Mouse (Mus musculus) hindbrain, embryonic 15.5 days (tissue): Measurements from ENCODE around the gene Inhbb. TPM values are rescaled to one million over a fixed set of nuclear protein-coding genes. Genes with fewer than 3 reads are reported as not detected.

Experiments
- ATAC-seq: fragments of 200-750 bp; cut with Nextera tagmentation; 2 replicates; pipeline ENCODE4 v1.8.0; 2017; ENCODE audit warnings: low read depth, moderate number of reproducible peaks, moderate TSS enrichment; ENCODE audit not compliant: low FRiP score
- H3K27ac ChIP-seq: fragments of 300-500 bp; sonication (generic); replicated peaks from 2 replicates; pipeline ENCODE4 v1.5.1; 2015; ENCODE audit warnings: mild to moderate bottlenecking, inconsistent platforms
- H3K27me3 ChIP-seq: fragments of 300-500 bp; sonication (generic); 2 replicates; pipeline ENCODE4 v1.6.1; 2015; ENCODE audit warnings: control low read depth, inconsistent platforms
- H3K36me3 ChIP-seq: fragments of 300-500 bp; sonication (generic); 2 replicates; pipeline ENCODE4 v1.6.1; 2015; ENCODE audit warnings: control low read depth, inconsistent platforms
- H3K4me1 ChIP-seq: fragments of 300-500 bp; sonication (generic); replicated peaks from 2 replicates; pipeline ENCODE4 v1.6.1; 2015; ENCODE audit warnings: control low read depth, inconsistent platforms
- H3K4me2 ChIP-seq: fragments of 300-500 bp; sonication (generic); 2 replicates; pipeline ENCODE4 v1.6.1; 2015; ENCODE audit warnings: moderate library complexity, mild to moderate bottlenecking, inconsistent platforms
- H3K4me3 ChIP-seq: fragments of 300-500 bp; sonication (generic); 2 replicates; pipeline ENCODE4 v1.5.1; 2015; ENCODE audit warnings: mild to moderate bottlenecking, inconsistent platforms
- H3K9ac ChIP-seq: fragments of 300-500 bp; sonication (generic); 2 replicates; pipeline ENCODE4 v1.6.1; 2015; ENCODE audit warnings: inconsistent platforms
- H3K9me3 ChIP-seq: fragments of 300-500 bp; sonication (generic); 2 replicates; pipeline ENCODE4 v1.6.1; 2016; ENCODE audit warnings: control low read depth, inconsistent platforms
- WGBS: fragments of 180-500 bp; shearing (Covaris S2); methylation state at CpG from one replicate; pipeline ENCODE4 v1.1.7; 2015; 5-methylcytosine and 5-hydroxymethylcytosine counted together
- polyA plus RNA-seq: library from polyadenylated mRNA; unstranded; fragments of >200 nt; fragmentation: Nextera tagmentation; extraction: Ambion mirVana; gene quantifications from 2 replicates; pipeline ENCODE4 v1.2.1, GENCODE M21; 2015

Inhbb gene
- polyA plus RNA-seq, 1 experiment from 2014 or later, result 3.0 TPM

GRCm38 (mm10) chr1:119398640-119399039, 23.4 kb downstream of the Inhbb start:
- Histone ChIP-seq H3K27me3 (no peaks in the 10 kb centered on the region), H3K27ac (no peak overlapping the region), H3K9ac (no peak overlapping the region), H3K36me3 (no peaks in the 10 kb centered on the region), H3K4me2 (no peak overlapping the region), H3K4me3 (no peak overlapping the region), H3K9me3 (no peaks in the 10 kb centered on the region), H3K4me1 (no peaks in the 10 kb centered on the region)
- 61% methylated on average over 2 of the region's 2 CpGs for WGBS
- no peak for ATAC-seq

GRCm38 (mm10) chr1:119397839-119398238, 24.2 kb downstream of the Inhbb start:
- Histone ChIP-seq H3K4me1 (no peaks in the 10 kb centered on the region), H3K36me3 (no peaks in the 10 kb centered on the region), H3K27me3 (0 out of 2 replicates have a peak, but pooled peaks cover 2% of the 10 kb centered on the region), H3K4me2 (no peak overlapping the region), H3K9me3 (no peaks in the 10 kb centered on the region), H3K4me3 (no peak overlapping the region), H3K27ac (no peak overlapping the region), H3K9ac (no peak overlapping the region)
- 85% methylated on average over 7 of the region's 7 CpGs for WGBS
- no peak for ATAC-seq

- ATAC-seq, result no peak
- WGBS, result 34% methylated on average over 3 of the region's 3 CpGs
- Histone ChIP-seq H3K27me3 (0 out of 2 replicates have a peak, but pooled peaks cover 2% of the 10 kb centered on the region), H3K9me3 (no peaks in the 10 kb centered on the region), H3K4me3 (no peak overlapping the region), H3K4me2 (no peak overlapping the region), H3K36me3 (no peaks in the 10 kb centered on the region), H3K9ac (no peak overlapping the region), H3K27ac (no peak overlapping the region), H3K4me1 (peaks cover 29% of the 10 kb centered on the region)
Observed at GRCm38 (mm10) chr1:119391311-119391710, 30.7 kb downstream of the Inhbb start.

- Histone ChIP-seq H3K27ac (no peak overlapping the region; the same call in 1 of the 2 replicates), H3K4me3 (no peak overlapping the region), H3K4me1 (peaks cover 29% of the 10 kb centered on the region), H3K4me2 (no peak overlapping the region), H3K36me3 (no peaks in the 10 kb centered on the region), H3K9me3 (no peaks in the 10 kb centered on the region), H3K27me3 (0 out of 2 replicates have a peak, but pooled peaks cover 2% of the 10 kb centered on the region), H3K9ac (no peak overlapping the region)
- 63% methylated on average over 4 of the region's 4 CpGs for WGBS
- ATAC-seq, result no peak
Observed at GRCm38 (mm10) chr1:119390676-119391075, 31.4 kb downstream of the Inhbb start.

GRCm38 (mm10) chr1:119389771-119390500, 32.1 kb downstream of the Inhbb start:
- Histone ChIP-seq H3K4me2 (no peak overlapping the region), H3K9ac (no peak overlapping the region), H3K27me3 (0 out of 2 replicates have a peak, but pooled peaks cover 2% of the 10 kb centered on the region), H3K27ac (peak overlapping the region; percentile 51), H3K4me1 (peaks cover 29% of the 10 kb centered on the region), H3K36me3 (no peaks in the 10 kb centered on the region), H3K4me3 (no peak overlapping the region), H3K9me3 (no peaks in the 10 kb centered on the region)
- no peak for ATAC-seq
- 34% methylated on average over 7 of the region's 7 CpGs for WGBS

GRCm38 (mm10) chr1:119388664-119389396, 33.2 kb downstream of the Inhbb start:
- peak overlapping the region; percentile 14; the same call in 1 of the 2 replicates for H3K4me3 ChIP-seq
- peak overlapping the region; percentile 51 for H3K27ac ChIP-seq
- no peaks in the 10 kb centered on the region for H3K36me3 ChIP-seq
- no peak overlapping the region for H3K9ac ChIP-seq
- H3K4me1 ChIP-seq, result peaks cover 33% of the 10 kb centered on the region
- peak; percentile 87 for ATAC-seq
- H3K4me2 ChIP-seq, result peak overlapping the region; percentile 53
- H3K27me3 ChIP-seq, result 0 out of 2 replicates have a peak, but pooled peaks cover 2% of the 10 kb centered on the region
- no peaks in the 10 kb centered on the region for H3K9me3 ChIP-seq
- WGBS, result 2% methylated on average over 19 of the region's 19 CpGs

GRCm38 (mm10) chr1:119386306-119386705, 35.7 kb downstream of the Inhbb start:
- Histone ChIP-seq H3K27ac (no peak overlapping the region), H3K9me3 (no peaks in the 10 kb centered on the region), H3K4me3 (no peak overlapping the region), H3K4me2 (no peak overlapping the region), H3K36me3 (no peaks in the 10 kb centered on the region), H3K4me1 (peaks cover 28% of the 10 kb centered on the region), H3K9ac (no peak overlapping the region), H3K27me3 (no peaks in the 10 kb centered on the region)
- ATAC-seq, result no peak
- 83% methylated on average over 3 of the region's 3 CpGs for WGBS

- ATAC-seq, result no peak
- Histone ChIP-seq H3K4me2 (no peak overlapping the region), H3K9ac (no peak overlapping the region), H3K9me3 (no peaks in the 10 kb centered on the region), H3K36me3 (no peaks in the 10 kb centered on the region), H3K4me3 (no peak overlapping the region), H3K27me3 (no peaks in the 10 kb centered on the region), H3K4me1 (peaks cover 10% of the 10 kb centered on the region), H3K27ac (no peak overlapping the region)
- 50% methylated on average over 10 of the region's 10 CpGs for WGBS
Observed at GRCm38 (mm10) chr1:119383916-119384315, 38.1 kb downstream of the Inhbb start.

- ATAC-seq, result no peak
- Histone ChIP-seq H3K27me3 (no peaks in the 10 kb centered on the region), H3K4me3 (no peak overlapping the region), H3K4me1 (0 out of 2 replicates have a peak, but pooled peaks cover 4% of the 10 kb centered on the region), H3K9ac (no peak overlapping the region), H3K4me2 (no peak overlapping the region), H3K36me3 (no peaks in the 10 kb centered on the region), H3K27ac (no peak overlapping the region), H3K9me3 (no peaks in the 10 kb centered on the region)
- 84% methylated on average over 4 of the region's 4 CpGs for WGBS
Observed at GRCm38 (mm10) chr1:119380609-119381008, 41.4 kb downstream of the Inhbb start.

- Histone ChIP-seq H3K9me3 (no peaks in the 10 kb centered on the region), H3K4me3 (no peak overlapping the region), H3K4me2 (no peak overlapping the region), H3K36me3 (no peaks in the 10 kb centered on the region), H3K27me3 (no peaks in the 10 kb centered on the region), H3K27ac (no peak overlapping the region), H3K9ac (no peak overlapping the region), H3K4me1 (no peaks in the 10 kb centered on the region)
- 68% methylated on average over 5 of the region's 5 CpGs for WGBS
- ATAC-seq, result no peak
Observed at GRCm38 (mm10) chr1:119375376-119375775, 46.7 kb downstream of the Inhbb start.

GRCm38 (mm10) chr1:119367546-119367945, 54.5 kb downstream of the Inhbb start:
- ATAC-seq, result no peak

GRCm38 (mm10) chr1:119366315-119366714, 55.7 kb downstream of the Inhbb start:
- no peak overlapping the region for H3K4me2 ChIP-seq
- no peak overlapping the region for H3K4me3 ChIP-seq
- H3K4me1 ChIP-seq, result no peaks in the 10 kb centered on the region
- H3K27me3 ChIP-seq, result no peaks in the 10 kb centered on the region
- no peak for ATAC-seq
- no peaks in the 10 kb centered on the region for H3K9me3 ChIP-seq
- no peak overlapping the region for H3K9ac ChIP-seq
- H3K27ac ChIP-seq, result no peak overlapping the region
- WGBS, result 80% methylated on average over 6 of the region's 6 CpGs
- H3K36me3 ChIP-seq, result no peaks in the 10 kb centered on the region

More at GRCm38 (mm10) chr1:119367546-119367945, 54.5 kb downstream of the Inhbb start:
- Histone ChIP-seq H3K27me3 (no peaks in the 10 kb centered on the region), H3K36me3 (no peaks in the 10 kb centered on the region), H3K27ac (no peak overlapping the region), H3K4me1 (no peaks in the 10 kb centered on the region), H3K9me3 (no peaks in the 10 kb centered on the region), H3K4me2 (no peak overlapping the region), H3K9ac (no peak overlapping the region), H3K4me3 (no peak overlapping the region)
- 57% methylated on average over 12 of the region's 12 CpGs for WGBS
